Mouse (Mus musculus): Measurements from ENCODE around the gene Cyb561d1. TPM values are rescaled to one million over a fixed set of nuclear protein-coding genes. Genes with fewer than 3 reads are reported as not detected.

Gene Cyb561d1
- total and polyA plus RNA-seq, 2 experiments from 2014 or later = 3.1 to 3.8 TPM

DNA sequence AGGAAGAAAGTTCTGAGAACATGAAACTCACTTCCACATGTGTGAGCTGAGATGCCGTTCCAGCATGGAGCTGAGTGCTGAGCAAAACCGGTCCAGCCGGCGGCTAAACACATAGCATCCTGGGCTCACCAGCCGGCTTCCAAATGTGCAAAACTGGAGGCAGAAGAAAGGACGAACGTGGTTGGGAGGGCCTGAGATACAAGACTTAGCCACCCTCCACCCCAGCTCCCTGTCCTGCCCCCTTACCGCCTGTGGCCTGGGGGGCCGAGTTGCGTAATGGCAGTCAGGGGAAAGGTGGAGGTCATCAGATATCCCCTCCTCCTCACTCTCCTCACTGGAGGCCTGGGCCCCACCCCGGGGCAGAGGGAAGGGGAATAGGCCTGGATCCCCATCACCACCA is 3.5 kb upstream of the Cyb561d1 start:
- H3K36me3 ChIP-seq (ENCODE audit: insufficient read depth, low read length) = peaks cover 39% of the 10 kb centered on the region
- H3K4me3 ChIP-seq (ENCODE audit: low read length) = no peak overlapping the region
- 87% methylated on average over 11 of the region's 11 CpGs for WGBS
- no peak overlapping the region for H3K4me2 ChIP-seq (ENCODE audit: low read depth, low read length)
- H3K9me3 ChIP-seq (ENCODE audit: low read length) = no peaks in the 10 kb centered on the region
- DNase-seq (ENCODE audit: low spot score) = no peak
- no peak overlapping the region for H3K27ac ChIP-seq
- H3K27me3 ChIP-seq (ENCODE audit: insufficient read depth, low read length) = no peaks in the 10 kb centered on the region
- H3K4me1 ChIP-seq (ENCODE audit: insufficient read depth, low read length) = peaks cover 6% of the 10 kb centered on the region; the same call in 1 of the 2 replicates
- no peak overlapping the region for H3K9ac ChIP-seq (replicated peaks; ENCODE audit: low read length)
- no peak for TF ChIP-seq CTCF (IDR thresholded peaks at IDR 0.05; ENCODE audit: low read depth)
- ATAC-seq = no peak

GRCm38 (mm10) chr3:108203621-108204325 is 2.8 kb upstream of the Cyb561d1 start:
- Histone ChIP-seq H3K36me3 (ENCODE audit: insufficient read depth, low read length) (peaks cover 39% of the 10 kb centered on the region), H3K9ac (replicated peaks; ENCODE audit: low read length) (no peak overlapping the region), H3K4me1 (ENCODE audit: insufficient read depth, low read length) (peaks cover 6% of the 10 kb centered on the region; the same call in 1 of the 2 replicates), H3K9me3 (ENCODE audit: low read length) (no peaks in the 10 kb centered on the region), H3K27me3 (ENCODE audit: insufficient read depth, low read length) (no peaks in the 10 kb centered on the region), H3K4me2 (ENCODE audit: low read depth, low read length) (no peak overlapping the region), H3K4me3 (ENCODE audit: low read length) (no peak overlapping the region), H3K27ac (no peak overlapping the region)
- ATAC-seq = no peak; the same call in 1 of the 2 replicates
- WGBS = 80% methylated on average over 11 of the region's 11 CpGs
- TF ChIP-seq CTCF (IDR thresholded peaks at IDR 0.05; ENCODE audit: low read depth) = peak; percentile 84
- peak; percentile 74 for DNase-seq (ENCODE audit: low spot score)

DNA sequence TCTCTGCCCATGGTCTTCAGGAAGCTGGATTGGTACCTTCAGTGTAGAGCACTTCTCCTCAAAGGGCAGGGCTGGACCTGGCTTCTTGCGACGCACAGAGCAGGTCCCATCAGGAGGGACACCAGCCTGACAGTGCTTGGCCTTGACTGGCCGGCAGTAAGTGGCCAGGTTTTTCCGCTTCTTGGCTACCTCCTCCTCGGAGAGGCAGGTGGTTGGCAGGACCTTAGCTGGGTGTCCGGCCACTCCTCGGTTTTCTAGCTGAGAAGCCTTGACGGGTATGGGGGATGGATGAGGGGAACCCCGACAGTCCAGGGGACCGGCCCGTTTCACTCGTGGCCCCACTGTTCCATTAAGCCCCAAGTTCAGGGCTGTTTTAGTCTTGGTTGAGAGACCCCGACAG is 2.2 kb upstream of the Cyb561d1 start:
- Histone ChIP-seq H3K36me3 (ENCODE audit: insufficient read depth, low read length) (peaks cover 39% of the 10 kb centered on the region), H3K4me1 (ENCODE audit: insufficient read depth, low read length) (peaks cover 6% of the 10 kb centered on the region; the same call in 1 of the 2 replicates)
- 96% methylated on average over 13 of the region's 13 CpGs for WGBS

DNA sequence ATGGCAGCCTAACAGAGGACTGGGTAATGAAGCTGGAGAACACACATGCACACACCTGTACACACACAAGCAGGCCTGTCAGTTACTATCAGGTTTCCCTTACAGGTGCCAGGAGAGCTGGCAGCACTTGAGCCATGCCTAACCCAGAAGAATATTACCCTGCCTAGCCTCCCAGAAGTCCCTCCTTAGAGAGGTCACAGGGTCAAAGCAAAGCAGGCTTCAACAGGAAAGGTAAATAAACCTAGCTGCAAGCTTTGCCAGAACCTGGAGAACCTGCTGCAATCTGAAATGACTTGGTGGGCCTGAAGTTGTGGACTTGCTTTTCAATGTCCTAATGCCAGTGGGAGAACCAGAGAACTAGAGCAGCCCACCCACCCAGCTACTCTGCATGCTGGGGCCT is 1.5 kb upstream of the Cyb561d1 start:
- ATAC-seq = no peak
- Histone ChIP-seq H3K9me3 (ENCODE audit: low read length) (no peaks in the 10 kb centered on the region), H3K4me3 (ENCODE audit: low read length) (no peak overlapping the region), H3K9ac (replicated peaks; ENCODE audit: low read length) (no peak overlapping the region), H3K27me3 (ENCODE audit: insufficient read depth, low read length) (no peaks in the 10 kb centered on the region), H3K27ac (no peak overlapping the region), H3K4me2 (ENCODE audit: low read depth, low read length) (no peak overlapping the region), H3K36me3 (ENCODE audit: insufficient read depth, low read length) (peaks cover 39% of the 10 kb centered on the region), H3K4me1 (ENCODE audit: insufficient read depth, low read length) (peaks cover 6% of the 10 kb centered on the region)
- no peak for DNase-seq (ENCODE audit: low spot score)
- TF ChIP-seq CTCF (IDR thresholded peaks at IDR 0.05; ENCODE audit: low read depth) = no peak

More for the DNA sequence above, 2.2 kb upstream of the Cyb561d1 start:
- H3K9ac ChIP-seq (replicated peaks; ENCODE audit: low read length) = no peak overlapping the region
- DNase-seq (ENCODE audit: low spot score) (no peak), ATAC-seq (no peak)
- no peak overlapping the region for H3K4me2 ChIP-seq (ENCODE audit: low read depth, low read length)
- H3K9me3 ChIP-seq (ENCODE audit: low read length) = no peaks in the 10 kb centered on the region
- no peak overlapping the region for H3K27ac ChIP-seq
- H3K4me3 ChIP-seq (ENCODE audit: low read length) = no peak overlapping the region
- H3K27me3 ChIP-seq (ENCODE audit: insufficient read depth, low read length) = no peaks in the 10 kb centered on the region
- no peak for TF ChIP-seq CTCF (IDR thresholded peaks at IDR 0.05; ENCODE audit: low read depth)

- peaks cover 24% of the 10 kb centered on the region for H3K4me1 ChIP-seq (ENCODE audit: insufficient read depth, low read length)
- whole genome bisulfite sequencing = 93% methylated on average over 6 of the region's 6 CpGs
- H3K36me3 ChIP-seq (ENCODE audit: insufficient read depth, low read length) = peaks cover 9% of the 10 kb centered on the region; the same call in 1 of the 2 replicates
- TF ChIP-seq CTCF (IDR thresholded peaks at IDR 0.05; ENCODE audit: low read depth) = no peak
- H3K27me3 ChIP-seq (ENCODE audit: insufficient read depth, low read length) = no peaks in the 10 kb centered on the region
- no peak overlapping the region for H3K4me2 ChIP-seq (ENCODE audit: low read depth, low read length)
- H3K9ac ChIP-seq (replicated peaks; ENCODE audit: low read length) = no peak overlapping the region
- DNase-seq (ENCODE audit: low spot score) = no peak
- H3K9me3 ChIP-seq (ENCODE audit: low read length) = no peaks in the 10 kb centered on the region
- no peak overlapping the region for H3K27ac ChIP-seq
- no peak for ATAC-seq
- H3K4me3 ChIP-seq (ENCODE audit: low read length) = no peak overlapping the region
These were observed 1.8 kb downstream of the Cyb561d1 start for GRCm38 (mm10) chr3:108199231-108199630.

- Histone ChIP-seq H3K36me3 (ENCODE audit: insufficient read depth, low read length) (no peaks in the 10 kb centered on the region; the same call in 1 of the 2 replicates), H3K4me1 (ENCODE audit: insufficient read depth, low read length) (peaks cover 24% of the 10 kb centered on the region), H3K9me3 (ENCODE audit: low read length) (no peaks in the 10 kb centered on the region), H3K9ac (replicated peaks; ENCODE audit: low read length) (peak overlapping the region; percentile 40; the same call in 1 of the 2 replicates), H3K4me3 (ENCODE audit: low read length) (no peak overlapping the region), H3K27ac (peak overlapping the region; percentile 75), H3K4me2 (ENCODE audit: low read depth, low read length) (peak overlapping the region; percentile 36), H3K27me3 (ENCODE audit: insufficient read depth, low read length) (no peaks in the 10 kb centered on the region)
- ATAC-seq (peak; percentile 50), DNase-seq (ENCODE audit: low spot score) (peak; percentile 73)
- 12% methylated on average over 14 of the region's 14 CpGs for WGBS
- TF ChIP-seq CTCF (IDR thresholded peaks at IDR 0.05; ENCODE audit: low read depth) = peak; percentile 38
These were observed 3.9 kb downstream of the Cyb561d1 start for GRCm38 (mm10) chr3:108197066-108197497.
